Mouse (Mus musculus) left cerebral cortex, postnatal 14 days (tissue): Measurements from ENCODE around the gene Slc36a4. TPM values are rescaled to one million over a fixed set of nuclear protein-coding genes. Genes with fewer than 3 reads are reported as not detected.

Source experiments
- DNase-seq, 2 experiments: peaks; one replicate each; pipeline ENCODE4 v3.0.0; 2021 to 2022; ENCODE audit warnings: low spot score in 2 of 2, mixed read lengths in 1 of 2
- intact Hi-C: fragments of 180-260 bp; cut with DNase I; formaldehyde crosslinking; loops from one replicate; pipeline ENCODE4 v1.15.1; 2025
- total RNA-seq, 2 experiments: library from RNA; stranded (reverse); gene quantifications; 2 replicates each; pipeline ENCODE4 v1.2.3; 2021

Slc36a4 gene
- total RNA-seq, 2 experiments from 2014 or later = 44.2 to 49.4 TPM

DNA sequence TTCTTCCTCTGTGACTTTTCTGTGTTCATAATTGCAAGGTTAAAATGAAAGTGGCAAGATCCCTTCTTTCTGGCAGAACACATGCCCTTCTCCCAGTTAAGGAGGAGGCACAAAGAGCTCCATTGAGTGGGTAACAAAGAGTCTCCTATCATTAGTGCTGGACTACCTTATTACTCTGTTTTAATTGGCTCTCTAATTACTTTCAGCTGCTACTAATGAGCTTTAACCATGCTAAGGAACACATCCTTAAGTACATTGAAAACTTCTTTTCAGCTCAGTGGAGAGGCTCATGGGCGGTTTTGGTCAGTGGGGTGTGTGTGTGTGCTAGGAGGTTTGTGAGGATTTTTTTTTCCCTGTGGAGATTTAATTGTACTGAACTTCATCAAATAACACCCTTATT lies 65.4 kb downstream of the Slc36a4 start:
- peak in 1 of 2 experiments; percentile 35 for DNase-seq
- intact Hi-C loops = no loop called here

DNA sequence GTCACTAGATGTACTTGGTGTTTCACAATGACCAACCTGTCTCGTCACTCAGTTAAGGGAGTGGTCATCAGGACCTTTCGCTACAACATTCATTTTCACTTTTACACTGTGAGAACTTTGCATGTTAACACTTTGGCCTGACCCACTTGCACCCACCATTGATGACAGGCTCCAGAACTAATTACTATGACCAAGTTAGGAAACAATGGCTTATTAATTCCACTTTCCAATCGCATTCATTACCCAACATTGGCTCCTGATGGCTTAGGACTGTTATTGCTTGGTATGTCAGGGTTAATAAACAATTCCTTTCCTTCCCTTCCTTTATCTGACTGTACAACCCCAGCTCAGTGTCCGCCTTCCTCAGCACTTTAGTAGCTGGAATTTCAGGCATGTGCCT lies 72.4 kb downstream of the Slc36a4 start:
- intact Hi-C loops = no loop called here
- DNase-seq = no peak

DNA sequence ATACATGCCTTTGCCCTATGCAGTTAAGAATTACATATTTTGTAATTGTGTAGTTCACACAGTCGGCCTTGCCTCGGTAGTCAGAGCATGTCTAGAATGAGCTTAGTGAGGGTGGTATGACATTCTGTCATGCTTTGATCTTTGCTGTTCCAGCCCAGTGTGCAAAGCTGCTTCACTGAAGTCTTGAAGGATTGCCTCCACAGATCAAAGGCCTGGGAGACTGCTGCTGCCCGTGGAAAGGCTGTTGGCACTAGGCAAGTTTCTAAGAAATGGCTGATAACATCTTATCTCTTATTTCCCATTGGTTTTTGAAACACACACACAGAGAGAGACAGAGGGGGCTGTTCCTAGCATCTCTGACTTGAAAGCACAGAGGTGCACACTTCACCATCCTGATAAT lies 76.7 kb downstream of the Slc36a4 start:
- intact Hi-C loops = no loop called here

DNA sequence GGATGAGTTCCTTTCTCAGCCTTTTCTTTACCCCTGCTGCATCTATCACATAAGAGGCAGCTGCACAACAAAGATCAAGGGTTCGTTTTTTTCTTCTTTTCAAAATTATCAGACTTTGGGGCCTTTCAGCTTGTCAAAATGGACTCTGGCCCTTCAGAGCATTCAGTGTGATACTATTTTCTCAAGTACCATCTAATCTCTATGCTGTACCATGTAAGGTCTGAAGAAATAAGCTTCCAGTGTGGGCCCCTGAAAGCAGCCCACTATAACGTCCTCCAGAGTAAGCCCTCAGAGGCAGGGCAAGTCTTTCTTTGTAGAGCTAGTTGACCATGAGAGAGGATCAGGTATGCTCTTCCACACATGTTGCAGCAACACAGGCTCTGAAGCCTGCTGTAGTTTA lies 77.1 kb downstream of the Slc36a4 start:
- intact Hi-C loops = no loop called here
- no peak for DNase-seq

More for the DNA sequence above, 76.7 kb downstream of the Slc36a4 start:
- DNase-seq = no peak

DNA sequence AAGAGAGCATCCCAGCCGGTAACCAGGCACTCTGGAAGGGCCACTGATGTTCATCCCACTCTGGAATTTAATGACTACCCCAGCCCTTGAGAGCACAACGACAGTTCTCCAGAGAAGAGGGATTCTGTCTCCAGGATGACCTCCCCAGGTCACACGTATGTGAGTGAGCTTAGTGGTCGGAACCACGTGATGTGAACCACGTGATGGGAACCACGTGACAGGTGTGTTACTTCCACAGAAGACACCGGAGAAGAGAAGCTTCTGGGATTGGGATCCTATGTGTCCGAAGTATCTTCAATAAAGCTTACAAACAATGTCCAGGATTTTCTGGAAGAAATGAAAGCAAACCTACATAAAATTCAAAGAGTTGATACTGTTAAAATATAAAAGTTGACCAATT lies 82.5 kb downstream of the Slc36a4 start:
- DNase-seq = no peak
- intact Hi-C loops = no loop called here

Other genes starting within 250 kb of the Slc36a4 start
- 1 to 10 TPM; 3.6 to 4.3 TPM for gene Smco4, start 216.3 kb upstream of the Slc36a4 start, total RNA-seq
- gene Deup1, start 81.8 kb upstream of the Slc36a4 start, total RNA-seq = under 1 TPM; 0.35 to 0.68 TPM
- gene Mtnr1b, start 164.8 kb downstream of the Slc36a4 start, total RNA-seq = not detected